ENCODE assay signal across 12 mouse cellular contexts in genomic region chr9:98726638-98727037, GRCm38 (mm10).
DNase-seq lines count a peak whose midpoint lies in the region; ATAC-seq and TF ChIP-seq lines count a peak whose summit lies in the region.
"Had no signal": no experiment of that assay in that cellular context is flagged by ENCODE, and none has a peak within 500 bp of the region (broad histone marks: within the 10 kb centered on the region; RNA-seq: fewer than 3 reads in every experiment).

No protein-coding gene starts in this region.

- DNase-seq in hindbrain, embryonic 10.5 days (ENCODE audit: low spot score), result no peak
- no peak for DNase-seq in hindbrain, postnatal 0 days (ENCODE audit: low spot score)
- DNase-seq in 416B (ENCODE audit: low read depth), result peak; percentile 13
- DNase-seq in embryo, embryonic 11 days, result peak; percentile 43
- DNase-seq in urinary bladder, adult 18-20 months (ENCODE audit: low spot score in 2 of 2), result no peak
- DNase-seq in Muller cell, postnatal 12 days (ENCODE audit: inconsistent ontology term), result no peak
- DNase-seq in layer of hippocampus, postnatal 25 days (ENCODE audit: extremely low spot score in 1 of 2, low spot score in 1 of 2), result no peak
- DNase-seq: cerebellum, adult 9-10 months; gastrocnemius, postnatal 14 days had no signal

- TF ChIP-seq CTCF in hindbrain, postnatal 0 days (IDR thresholded peaks at IDR 0.05; ENCODE audit: low read depth), result no peak

- no peak for ATAC-seq in hindbrain, postnatal 0 days
- ATAC-seq in intestine, embryonic 15.5 days, result peak; percentile 61
- ATAC-seq: midbrain, embryonic 16.5 days had no signal

- no peak overlapping the region for H3K9ac ChIP-seq in hindbrain, postnatal 0 days (replicated peaks; ENCODE audit: low read length)
- no peak overlapping the region for H3K9ac ChIP-seq in intestine, embryonic 15.5 days
- H3K9ac ChIP-seq: liver, embryonic 14.5 days had no signal

- H3K4me2 ChIP-seq in hindbrain, postnatal 0 days (ENCODE audit: low read depth, low read length), result no peak overlapping the region
- H3K4me2 ChIP-seq in intestine, embryonic 15.5 days (replicated peaks), result no peak overlapping the region

- WGBS in hindbrain, embryonic 10.5 days, result 38% methylated on average over 5 of the region's 5 CpGs
- WGBS in hindbrain, postnatal 0 days, result 46% methylated on average over 5 of the region's 5 CpGs
- 39% methylated on average over 5 of the region's 5 CpGs for WGBS in intestine, embryonic 15.5 days

- H3K27me3 ChIP-seq in hindbrain, embryonic 10.5 days (ENCODE audit: insufficient read depth, poor library complexity, severe bottlenecking), result no peaks in the 10 kb centered on the region
- H3K27me3 ChIP-seq in hindbrain, postnatal 0 days (ENCODE audit: insufficient read depth, low read length), result no peaks in the 10 kb centered on the region
- no peaks in the 10 kb centered on the region for H3K27me3 ChIP-seq in intestine, embryonic 15.5 days (replicated peaks)

- no peaks in the 10 kb centered on the region for H3K36me3 ChIP-seq in hindbrain, embryonic 10.5 days
- H3K36me3 ChIP-seq in hindbrain, postnatal 0 days (ENCODE audit: insufficient read depth, low read length), result no peaks in the 10 kb centered on the region
- no peaks in the 10 kb centered on the region for H3K36me3 ChIP-seq in intestine, embryonic 15.5 days

- H3K4me1 ChIP-seq in hindbrain, embryonic 10.5 days (replicated peaks), result peaks cover 15% of the 10 kb centered on the region
- H3K4me1 ChIP-seq in hindbrain, postnatal 0 days (ENCODE audit: insufficient read depth, low read length), result no peaks in the 10 kb centered on the region
- H3K4me1 ChIP-seq in intestine, embryonic 15.5 days (replicated peaks), result peaks cover 7% of the 10 kb centered on the region; the same call in 1 of the 2 replicates

- H3K4me3 ChIP-seq in hindbrain, embryonic 10.5 days, result no peak overlapping the region
- no peak overlapping the region for H3K4me3 ChIP-seq in hindbrain, postnatal 0 days (ENCODE audit: low read length)
- H3K4me3 ChIP-seq in intestine, embryonic 15.5 days (replicated peaks), result no peak overlapping the region

- H3K27ac ChIP-seq in hindbrain, embryonic 10.5 days, result peak overlapping the region; percentile 23; the same call in 1 of the 2 replicates
- H3K27ac ChIP-seq in hindbrain, postnatal 0 days, result no peak overlapping the region
- no peak overlapping the region for H3K27ac ChIP-seq in intestine, embryonic 15.5 days
- H3K27ac ChIP-seq: liver, embryonic 14.5 days had no signal

- no peaks in the 10 kb centered on the region for H3K9me3 ChIP-seq in hindbrain, embryonic 10.5 days
- H3K9me3 ChIP-seq in hindbrain, postnatal 0 days (ENCODE audit: low read length), result no peaks in the 10 kb centered on the region
- no peaks in the 10 kb centered on the region for H3K9me3 ChIP-seq in intestine, embryonic 15.5 days

Comparison
In these comparisons a context has a peak if more than half of its experiments do, and no peak if none do; other contexts are left out.
1. DNase-seq: peak in 416B (single experiment) and embryo, embryonic 11 days (single experiment); none in hindbrain, embryonic 10.5 days (single experiment), hindbrain, postnatal 0 days (single experiment), urinary bladder, adult 18-20 months (0 of 2), Muller cell, postnatal 12 days (single experiment) and layer of hippocampus, postnatal 25 days (0 of 2).